ENCODE assay signal across 8 mouse cellular contexts in the genomic region with DNA sequence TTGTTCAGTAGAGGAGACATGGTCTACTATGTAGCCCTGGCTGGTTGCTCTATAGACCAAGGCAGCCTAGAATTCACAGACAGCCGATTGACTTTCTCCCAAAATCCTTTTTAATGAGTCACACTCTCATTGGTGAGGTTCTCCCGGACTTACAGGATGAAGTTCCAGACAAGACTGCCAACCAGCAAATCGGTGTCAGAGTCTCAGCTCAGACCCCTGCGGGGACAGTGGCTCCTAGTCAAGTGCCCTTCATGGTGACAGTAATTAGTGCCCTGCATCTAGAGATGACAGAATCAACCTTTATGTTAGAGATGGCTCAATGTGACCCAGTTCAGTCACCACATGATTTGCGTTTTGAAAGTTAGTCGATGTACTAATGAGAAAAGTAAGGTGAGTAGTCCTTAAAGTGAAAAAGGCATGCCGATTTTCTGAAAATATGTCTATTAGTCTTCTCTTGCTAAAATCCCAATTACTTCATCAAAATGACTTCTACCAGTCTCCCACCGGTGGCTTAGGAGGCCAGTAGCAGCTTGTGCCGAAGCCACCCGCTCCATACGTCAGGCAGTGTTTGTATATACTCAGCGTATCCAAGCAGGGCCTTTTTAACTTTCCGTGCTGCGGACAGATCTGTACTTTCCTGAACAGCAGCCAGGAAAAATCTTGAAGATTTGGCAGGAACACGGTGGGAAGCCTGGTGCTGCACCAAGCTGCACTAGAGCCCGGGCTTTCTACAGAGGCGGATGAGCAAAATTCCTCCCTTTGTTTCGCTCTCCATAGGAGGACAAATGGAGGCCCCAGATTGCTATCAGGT.
DNase-seq lines count a peak whose midpoint lies in the region; ATAC-seq and TF ChIP-seq lines count a peak whose summit lies in the region.

No protein-coding gene starts in this region.

- TF ChIP-seq POLR2A in testis, adult 2 months (IDR thresholded peaks at IDR 0.05; ENCODE audit: control insufficient read depth, low read depth, low read length), result no peak

- no peak for TF ChIP-seq EP300 in liver, postnatal 0 days (IDR thresholded peaks at IDR 0.05; ENCODE audit: low read depth)

- ATAC-seq in liver, postnatal 0 days, result no peak
- ATAC-seq in liver, embryonic 11.5 days (replicated peaks; ENCODE audit: low FRiP score), result no peak
- ATAC-seq in erythroid progenitor cell, adult 5-6 weeks (replicated peaks; ENCODE audit: low FRiP score, poor library complexity, severe bottlenecking), result no peak

- no peak overlapping the region for H3K27ac ChIP-seq in liver, postnatal 0 days (ENCODE audit: low read depth)
- H3K27ac ChIP-seq in liver, embryonic 11.5 days (ENCODE audit: low read depth, low read length), result no peak overlapping the region
- peak overlapping the region; percentile 81 for H3K27ac ChIP-seq in hindbrain, embryonic 10.5 days
- H3K27ac ChIP-seq in testis, adult 2 months (ENCODE audit: control insufficient read depth, insufficient read depth, low read depth, low read length), result peak overlapping the region; percentile 54

- no peak overlapping the region for H3K9ac ChIP-seq in liver, postnatal 0 days (replicated peaks)
- H3K9ac ChIP-seq in liver, embryonic 11.5 days (ENCODE audit: low read depth, low read length), result no peak overlapping the region

- 0 out of 2 replicates have a peak overlapping the region, but pooled peaks have one; percentile 13 for H3K4me2 ChIP-seq in liver, postnatal 0 days (ENCODE audit: low read depth, low read length)
- H3K4me2 ChIP-seq in liver, embryonic 11.5 days, result no peak overlapping the region

- no peak for TF ChIP-seq CTCF in liver, postnatal 0 days (IDR thresholded peaks at IDR 0.05; ENCODE audit: low read depth)
- no peak for TF ChIP-seq CTCF in testis, adult 2 months (IDR thresholded peaks at IDR 0.05; ENCODE audit: control insufficient read depth, insufficient read depth, insufficient replicate concordance, low read depth, low read length)

- no peak for DNase-seq in liver, postnatal 0 days
- DNase-seq in liver, embryonic 11.5 days (ENCODE audit: low spot score), result no peak
- DNase-seq in frontal cortex, postnatal 14 days (ENCODE audit: low spot score in 2 of 2), result peak; percentile 23 to 34
- DNase-seq in hindbrain, embryonic 10.5 days (ENCODE audit: low spot score), result peak; percentile 26
- DNase-seq in left cerebral cortex, postnatal 10 days (ENCODE audit: extremely low spot score in 1 of 2, low spot score in 2 of 2), result peak; percentile 64 to 78
- DNase-seq in neural tube, embryonic 10.5 days (ENCODE audit: extremely low spot score, low spot score), result peak; percentile 28

- WGBS in liver, postnatal 0 days (ENCODE audit: insufficient replicate concordance), result 71% methylated on average over 18 of the region's 18 CpGs
- WGBS in liver, embryonic 11.5 days, result 78% methylated on average over 18 of the region's 18 CpGs
- WGBS in hindbrain, embryonic 10.5 days, result 51% methylated on average over 18 of the region's 18 CpGs

- H3K9me3 ChIP-seq in liver, postnatal 0 days (ENCODE audit: low read length), result no peaks in the 10 kb centered on the region
- no peaks in the 10 kb centered on the region for H3K9me3 ChIP-seq in liver, embryonic 11.5 days (ENCODE audit: control insufficient read depth, low read length)
- H3K9me3 ChIP-seq in hindbrain, embryonic 10.5 days, result no peaks in the 10 kb centered on the region

- H3K27me3 ChIP-seq in liver, postnatal 0 days (ENCODE audit: insufficient read depth, low read length), result no peaks in the 10 kb centered on the region
- H3K27me3 ChIP-seq in liver, embryonic 11.5 days (replicated peaks; ENCODE audit: control insufficient read depth, insufficient read depth, low read length), result no peaks in the 10 kb centered on the region
- H3K27me3 ChIP-seq in hindbrain, embryonic 10.5 days (ENCODE audit: insufficient read depth, poor library complexity, severe bottlenecking), result no peaks in the 10 kb centered on the region
- no peaks in the 10 kb centered on the region for H3K27me3 ChIP-seq in testis, adult 2 months (ENCODE audit: control insufficient read depth, insufficient read depth, low read length)

- H3K4me1 ChIP-seq in liver, postnatal 0 days (ENCODE audit: insufficient read depth), result peaks cover 6% of the 10 kb centered on the region; the same call in 1 of the 2 replicates
- no peaks in the 10 kb centered on the region for H3K4me1 ChIP-seq in liver, embryonic 11.5 days (replicated peaks; ENCODE audit: control insufficient read depth, insufficient read depth, low read length)
- peaks cover 27% of the 10 kb centered on the region for H3K4me1 ChIP-seq in hindbrain, embryonic 10.5 days (replicated peaks)
- H3K4me1 ChIP-seq in testis, adult 2 months (ENCODE audit: control insufficient read depth, insufficient read depth, low read length), result no peaks in the 10 kb centered on the region; the same call in 1 of the 2 replicates

- intact Hi-C loops in left cerebral cortex, postnatal 10 days (cut with DNase I), result no loop called here

- H3K36me3 ChIP-seq in liver, postnatal 0 days (replicated peaks; ENCODE audit: insufficient read depth, low read length), result no peaks in the 10 kb centered on the region
- no peaks in the 10 kb centered on the region for H3K36me3 ChIP-seq in liver, embryonic 11.5 days (ENCODE audit: control insufficient read depth, insufficient read depth, low read length)
- H3K36me3 ChIP-seq in hindbrain, embryonic 10.5 days, result no peaks in the 10 kb centered on the region
- no peaks in the 10 kb centered on the region for H3K36me3 ChIP-seq in testis, adult 2 months (ENCODE audit: control insufficient read depth, insufficient read depth, low read length)

- H3K4me3 ChIP-seq in liver, postnatal 0 days (ENCODE audit: low read depth, low read length), result no peak overlapping the region
- H3K4me3 ChIP-seq in liver, embryonic 11.5 days (ENCODE audit: low read depth, low read length), result no peak overlapping the region
- 0 out of 2 replicates have a peak overlapping the region, but pooled peaks have one; percentile 32 for H3K4me3 ChIP-seq in hindbrain, embryonic 10.5 days
- H3K4me3 ChIP-seq in testis, adult 2 months (ENCODE audit: control insufficient read depth, low read depth, low read length), result peak overlapping the region; percentile 34

Comparison
In these comparisons a context has a peak if more than half of its experiments do, and no peak if none do; other contexts are left out.
1. DNase-seq: peak in frontal cortex, postnatal 14 days (2 of 2), hindbrain, embryonic 10.5 days (single experiment), left cerebral cortex, postnatal 10 days (2 of 2) and neural tube, embryonic 10.5 days (single experiment); none in liver, postnatal 0 days (single experiment) and liver, embryonic 11.5 days (single experiment).
2. H3K27ac ChIP-seq: peak in hindbrain, embryonic 10.5 days (single experiment) and testis, adult 2 months (single experiment); none in liver, postnatal 0 days (single experiment) and liver, embryonic 11.5 days (single experiment).
3. H3K4me3 ChIP-seq: peak in hindbrain, embryonic 10.5 days (single experiment) and testis, adult 2 months (single experiment); none in liver, postnatal 0 days (single experiment) and liver, embryonic 11.5 days (single experiment).